Comparison of ENCODE assay signal across 16 mouse cellular contexts in the genomic region with DNA sequence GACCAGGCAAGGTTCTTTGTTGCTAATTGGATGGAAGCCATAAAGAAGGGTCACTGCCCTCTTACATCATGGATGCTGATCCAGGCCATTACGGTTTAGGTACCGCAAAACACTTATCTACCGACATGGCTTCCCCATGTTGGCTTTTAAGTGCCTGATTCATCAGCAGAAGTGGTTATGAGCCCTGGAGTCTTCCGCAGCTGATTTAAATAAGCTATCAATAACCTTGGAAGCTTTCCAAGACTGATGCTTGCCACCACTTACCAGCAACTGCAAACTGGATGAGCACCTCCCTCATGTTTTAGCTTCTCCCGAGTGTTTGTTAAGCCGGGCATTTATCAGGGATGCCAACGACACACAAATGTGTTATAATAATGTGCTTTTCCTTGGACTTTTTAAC. TPM values are rescaled to one million over a fixed set of nuclear protein-coding genes. Genes with fewer than 3 reads are reported as not detected.
DNase-seq lines count a peak whose midpoint lies in the region; ATAC-seq and TF ChIP-seq lines count a peak whose summit lies in the region.
"Had no signal": no experiment of that assay in that cellular context is flagged by ENCODE, and none has a peak within 500 bp of the region (broad histone marks: within the 10 kb centered on the region; RNA-seq: fewer than 3 reads in every experiment).

No protein-coding gene starts in this region.

- no peak overlapping the region for H3K4me2 ChIP-seq in hindbrain, postnatal 0 days (ENCODE audit: low read depth, low read length)
- H3K4me2 ChIP-seq in neural tube, embryonic 13.5 days, result no peak overlapping the region
- no peak overlapping the region for H3K4me2 ChIP-seq in neural tube, embryonic 15.5 days
- H3K4me2 ChIP-seq: embryonic facial prominence, embryonic 13.5 days; heart, embryonic 12.5 days; hindbrain, embryonic 15.5 days had no signal

- no peaks in the 10 kb centered on the region for H3K4me1 ChIP-seq in hindbrain, postnatal 0 days (ENCODE audit: insufficient read depth, low read length)
- H3K4me1 ChIP-seq in hindbrain, embryonic 10.5 days (replicated peaks), result no peaks in the 10 kb centered on the region
- H3K4me1 ChIP-seq in neural tube, embryonic 13.5 days (replicated peaks), result peaks cover 43% of the 10 kb centered on the region
- H3K4me1 ChIP-seq in neural tube, embryonic 15.5 days, result peaks cover 32% of the 10 kb centered on the region
- H3K4me1 ChIP-seq: hindbrain, embryonic 15.5 days had no signal

- no peak for TF ChIP-seq CTCF in hindbrain, postnatal 0 days (IDR thresholded peaks at IDR 0.05; ENCODE audit: low read depth)
- no peak for TF ChIP-seq CTCF in brain, embryonic 14.5 days (IDR thresholded peaks at IDR 0.05; ENCODE audit: borderline replicate concordance, extremely low read depth, insufficient read depth, insufficient read length)

- ATAC-seq in hindbrain, postnatal 0 days, result no peak
- no peak for ATAC-seq in neural tube, embryonic 13.5 days (ENCODE audit: low read depth)
- no peak for ATAC-seq in neural tube, embryonic 15.5 days (ENCODE audit: low FRiP score)
- ATAC-seq: inflammation-experienced regulatory T-cells, adult 6 months had no signal

- H3K27ac ChIP-seq in hindbrain, postnatal 0 days, result no peak overlapping the region
- no peak overlapping the region for H3K27ac ChIP-seq in hindbrain, embryonic 10.5 days
- peak overlapping the region; percentile 59 for H3K27ac ChIP-seq in neural tube, embryonic 13.5 days (replicated peaks)
- H3K27ac ChIP-seq in neural tube, embryonic 15.5 days (replicated peaks), result no peak overlapping the region; the same call in 1 of the 2 replicates
- H3K27ac ChIP-seq: embryonic facial prominence, embryonic 13.5 days; gastrocnemius, adult 2 months; hindbrain, embryonic 15.5 days had no signal

- DNase-seq in hindbrain, postnatal 0 days (ENCODE audit: low spot score), result peak; percentile 30
- no peak for DNase-seq in hindbrain, embryonic 10.5 days (ENCODE audit: low spot score)
- DNase-seq in brain, embryonic 14.5 days (ENCODE audit: low read depth), result peak; percentile 73
- no peak for DNase-seq in adrenal gland, adult 2 months
- DNase-seq: adrenal gland, postnatal 10 days; cerebellum, adult 18-20 months; cerebellum, adult 9-11 months; cerebellum, postnatal 36 days; gastrocnemius, adult 2 months; gastrocnemius, postnatal 25 days had no signal

- 59% methylated on average over 7 of the region's 7 CpGs for WGBS in hindbrain, postnatal 0 days
- WGBS in hindbrain, embryonic 10.5 days, result 93% methylated on average over 7 of the region's 7 CpGs
- WGBS in neural tube, embryonic 13.5 days, result 56% methylated on average over 7 of the region's 7 CpGs
- 39% methylated on average over 7 of the region's 7 CpGs for WGBS in neural tube, embryonic 15.5 days

- no peak overlapping the region for H3K4me3 ChIP-seq in hindbrain, postnatal 0 days (ENCODE audit: low read length)
- H3K4me3 ChIP-seq in hindbrain, embryonic 10.5 days, result no peak overlapping the region
- no peak overlapping the region for H3K4me3 ChIP-seq in neural tube, embryonic 13.5 days
- no peak overlapping the region for H3K4me3 ChIP-seq in neural tube, embryonic 15.5 days (replicated peaks)
- H3K4me3 ChIP-seq: embryonic facial prominence, embryonic 13.5 days; gastrocnemius, adult 2 months; heart, embryonic 12.5 days; hindbrain, embryonic 15.5 days had no signal

- no peaks in the 10 kb centered on the region for H3K27me3 ChIP-seq in hindbrain, postnatal 0 days (ENCODE audit: insufficient read depth, low read length)
- H3K27me3 ChIP-seq in hindbrain, embryonic 10.5 days (ENCODE audit: insufficient read depth, poor library complexity, severe bottlenecking), result no peaks in the 10 kb centered on the region
- no peaks in the 10 kb centered on the region for H3K27me3 ChIP-seq in neural tube, embryonic 13.5 days
- H3K27me3 ChIP-seq in neural tube, embryonic 15.5 days (replicated peaks), result no peaks in the 10 kb centered on the region
- H3K27me3 ChIP-seq: embryonic facial prominence, embryonic 13.5 days; heart, embryonic 12.5 days; hindbrain, embryonic 15.5 days had no signal

- no peak for TF ChIP-seq POLR2A in brain, embryonic 14.5 days (IDR thresholded peaks at IDR 0.05; ENCODE audit: borderline replicate concordance, extremely low read depth, insufficient read depth, insufficient read length, poor library complexity, severe bottlenecking)

- no peak overlapping the region for H3K9ac ChIP-seq in hindbrain, postnatal 0 days (replicated peaks; ENCODE audit: low read length)
- no peak overlapping the region for H3K9ac ChIP-seq in neural tube, embryonic 13.5 days
- no peak overlapping the region for H3K9ac ChIP-seq in neural tube, embryonic 15.5 days (replicated peaks)
- H3K9ac ChIP-seq: embryonic facial prominence, embryonic 13.5 days; heart, embryonic 12.5 days; hindbrain, embryonic 15.5 days had no signal

- no peaks in the 10 kb centered on the region for H3K36me3 ChIP-seq in hindbrain, postnatal 0 days (ENCODE audit: insufficient read depth, low read length)
- H3K36me3 ChIP-seq in hindbrain, embryonic 10.5 days, result no peaks in the 10 kb centered on the region
- no peaks in the 10 kb centered on the region for H3K36me3 ChIP-seq in neural tube, embryonic 13.5 days
- H3K36me3 ChIP-seq in neural tube, embryonic 15.5 days, result no peaks in the 10 kb centered on the region
- H3K36me3 ChIP-seq: embryonic facial prominence, embryonic 13.5 days; heart, embryonic 12.5 days; hindbrain, embryonic 15.5 days had no signal

- H3K9me3 ChIP-seq in hindbrain, postnatal 0 days (ENCODE audit: low read length), result no peaks in the 10 kb centered on the region
- no peaks in the 10 kb centered on the region for H3K9me3 ChIP-seq in hindbrain, embryonic 10.5 days
- H3K9me3 ChIP-seq in neural tube, embryonic 13.5 days, result no peaks in the 10 kb centered on the region
- no peaks in the 10 kb centered on the region for H3K9me3 ChIP-seq in neural tube, embryonic 15.5 days (replicated peaks)
- H3K9me3 ChIP-seq: embryonic facial prominence, embryonic 13.5 days; heart, embryonic 12.5 days; hindbrain, embryonic 15.5 days had no signal

RNA-seq across cellular contexts. Expression of a gene that starts 12.7 kb away (rescaled TPM):
- total RNA-seq in hindbrain, postnatal 0 days (2014; rRNA removed), result 122 and 126 TPM in 2 replicates
- 47.7 and 48.9 TPM in 2 replicates for polyA plus RNA-seq in hindbrain, postnatal 0 days (2015; fragmentation: Nextera tagmentation; extraction: Ambion mirVana)
- 4.9 and 12.5 TPM in 2 replicates for polyA plus RNA-seq in hindbrain, embryonic 10.5 days (2016; fragmentation: Nextera tagmentation; extraction: Ambion mirVana)
- polyA plus RNA-seq in neural tube, embryonic 13.5 days (2015; fragmentation: Nextera tagmentation; extraction: Ambion mirVana), result 38.8 and 41.9 TPM in 2 replicates
- polyA plus RNA-seq in neural tube, embryonic 15.5 days (2015; fragmentation: Nextera tagmentation; extraction: Ambion mirVana), result 41.7 and 51.4 TPM in 2 replicates
- 38.3 and 61.6 TPM in 2 replicates for polyA plus RNA-seq in brain, embryonic 14.5 days (2012; rRNA removed)
- total RNA-seq in adrenal gland, adult 2 months (2021), result 10 to 100 TPM; 27.0 to 44.4 TPM
- polyA plus RNA-seq in adrenal gland, adult 2 months (2012; rRNA removed), result 15.6 and 16.4 TPM in 2 replicates

Comparison
In these comparisons a context has a peak if more than half of its experiments do, and no peak if none do; other contexts are left out.
1. DNase-seq: peak in hindbrain, postnatal 0 days (single experiment) and brain, embryonic 14.5 days (single experiment); none in hindbrain, embryonic 10.5 days (single experiment) and adrenal gland, adult 2 months (single experiment).